10 mouse cellular contexts compared by ENCODE assay signal in the genomic region with DNA sequence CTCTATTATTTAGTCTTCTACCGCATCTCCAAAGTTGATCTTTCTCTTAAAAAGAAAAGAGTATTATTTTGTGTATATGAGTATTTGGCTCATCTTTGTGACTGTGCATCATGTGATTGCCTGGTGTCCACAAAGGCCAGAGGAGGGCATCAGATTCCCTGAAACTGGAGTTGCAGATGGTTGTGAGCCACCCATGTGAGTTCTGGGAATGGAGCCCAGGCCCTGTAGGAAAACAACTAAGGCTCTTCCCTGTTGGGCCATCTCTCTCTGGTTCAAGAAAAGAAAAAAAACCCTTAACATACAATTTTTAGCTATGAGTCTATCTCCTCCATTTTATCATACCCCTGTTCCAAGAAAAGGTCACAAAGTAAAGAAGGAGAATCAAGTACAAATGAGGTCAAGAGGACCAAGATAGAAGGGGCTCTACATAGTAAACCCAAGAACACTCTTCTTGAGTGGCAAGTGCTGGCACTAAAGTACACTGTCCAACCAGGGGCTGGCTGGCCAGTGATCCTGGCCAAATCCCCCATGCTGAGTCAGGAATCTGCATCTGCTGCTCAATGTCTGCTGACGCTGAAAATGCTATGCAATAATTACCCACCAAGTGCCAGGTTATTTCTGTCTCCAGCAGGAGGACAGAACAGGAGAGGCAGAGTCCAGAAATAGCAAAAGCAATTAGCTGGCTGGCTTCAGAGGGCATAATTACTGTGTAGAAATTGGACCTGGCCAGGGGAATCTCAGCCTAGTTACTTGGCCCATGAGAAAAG.
DNase-seq lines count a peak whose midpoint lies in the region; ATAC-seq and TF ChIP-seq lines count a peak whose summit lies in the region.
"Had no signal": no experiment of that assay in that cellular context is flagged by ENCODE, and none has a peak within 500 bp of the region (broad histone marks: within the 10 kb centered on the region; RNA-seq: fewer than 3 reads in every experiment).

No protein-coding gene starts in this region.

- no peaks in the 10 kb centered on the region for H3K36me3 ChIP-seq in kidney, embryonic 14.5 days (ENCODE audit: control insufficient read depth, insufficient read depth, low read length)
- no peaks in the 10 kb centered on the region for H3K36me3 ChIP-seq in heart, adult 2 months (ENCODE audit: control insufficient read depth, insufficient read depth, low read length)
- H3K36me3 ChIP-seq in forebrain, embryonic 13.5 days (ENCODE audit: poor library complexity, severe bottlenecking) = no peaks in the 10 kb centered on the region

- no peak overlapping the region for H3K4me3 ChIP-seq in kidney, embryonic 14.5 days (ENCODE audit: low read length)
- H3K4me3 ChIP-seq in heart, adult 2 months = no peak overlapping the region
- no peak overlapping the region for H3K4me3 ChIP-seq in forebrain, embryonic 13.5 days

- no peak overlapping the region for H3K27ac ChIP-seq in kidney, embryonic 14.5 days (ENCODE audit: low read depth, low read length)
- peak overlapping the region; percentile 47; the same call in 1 of the 2 replicates for H3K27ac ChIP-seq in heart, adult 2 months
- no peak overlapping the region for H3K27ac ChIP-seq in forebrain, embryonic 13.5 days
- H3K27ac ChIP-seq: liver, embryonic 14.5 days; macrophage had no signal

- TF ChIP-seq CTCF in heart, adult 2 months (IDR thresholded peaks at IDR 0.05) = peak; percentile 33

- intact Hi-C loops in heart, adult 2 months (cut with DNase I) = no loop called here

- no peaks in the 10 kb centered on the region for H3K79me2 ChIP-seq in heart, adult 2 months (replicated peaks; ENCODE audit: control insufficient read depth, insufficient read depth, low read length)

- H3K9me3 ChIP-seq in kidney, embryonic 14.5 days (ENCODE audit: control insufficient read depth, low read length) = no peaks in the 10 kb centered on the region
- H3K9me3 ChIP-seq in forebrain, embryonic 13.5 days (replicated peaks) = no peaks in the 10 kb centered on the region

- no peak for ATAC-seq in kidney, embryonic 14.5 days (ENCODE audit: low FRiP score, low TSS enrichment)
- no peak for ATAC-seq in forebrain, embryonic 13.5 days

- H3K27me3 ChIP-seq in kidney, embryonic 14.5 days (ENCODE audit: control insufficient read depth, insufficient read depth, low read length) = no peaks in the 10 kb centered on the region
- H3K27me3 ChIP-seq in heart, adult 2 months (ENCODE audit: control insufficient read depth, insufficient read depth, low read length) = no peaks in the 10 kb centered on the region
- H3K27me3 ChIP-seq in forebrain, embryonic 13.5 days = no peaks in the 10 kb centered on the region

- no peak overlapping the region for H3K9ac ChIP-seq in kidney, embryonic 14.5 days (ENCODE audit: low read depth, low read length)
- H3K9ac ChIP-seq in heart, adult 2 months (ENCODE audit: low read depth, low read length) = no peak overlapping the region
- H3K9ac ChIP-seq in forebrain, embryonic 13.5 days = no peak overlapping the region
- H3K9ac ChIP-seq: liver, embryonic 14.5 days had no signal

- H3K4me2 ChIP-seq in kidney, embryonic 14.5 days (replicated peaks; ENCODE audit: low read depth, low read length) = no peak overlapping the region
- H3K4me2 ChIP-seq in forebrain, embryonic 13.5 days = no peak overlapping the region

- no peaks in the 10 kb centered on the region for H3K4me1 ChIP-seq in kidney, embryonic 14.5 days (ENCODE audit: control insufficient read depth, insufficient read depth, low read length)
- no peaks in the 10 kb centered on the region for H3K4me1 ChIP-seq in heart, adult 2 months (ENCODE audit: control insufficient read depth, insufficient read depth, low read length)
- H3K4me1 ChIP-seq in forebrain, embryonic 13.5 days = no peaks in the 10 kb centered on the region

- WGBS in kidney, embryonic 14.5 days = 85% methylated on average over 2 of the region's 2 CpGs
- WGBS in heart, adult 2 months = 63% methylated on average over 2 of the region's 2 CpGs
- WGBS in forebrain, embryonic 13.5 days = 71% methylated on average over 2 of the region's 2 CpGs

- peak; percentile 60 for DNase-seq in kidney, adult 11 months
- peak; percentile 55 for DNase-seq in cerebellum, adult 8-10 months
- peak; percentile 25 to 61 for DNase-seq in heart, adult 2 months
- DNase-seq in kidney, postnatal 14 days = peak; percentile 55
- DNase-seq in spleen, adult 12 weeks (ENCODE audit: low spot score) = no peak
- DNase-seq in liver = no peak

- peak; percentile 52; the same call in 1 of the 2 replicates for TF ChIP-seq EP300 in heart, adult 2 months (IDR thresholded peaks at IDR 0.05; ENCODE audit: insufficient read depth, low read depth, low read length)

- no peak for TF ChIP-seq POLR2A in heart, adult 2 months (IDR thresholded peaks at IDR 0.05; ENCODE audit: insufficient read depth, low read depth, low read length)

Comparison
In these comparisons a context has a peak if more than half of its experiments do, and no peak if none do; other contexts are left out.
1. DNase-seq: peak in kidney, adult 11 months (single experiment), cerebellum, adult 8-10 months (single experiment), heart, adult 2 months (2 of 2) and kidney, postnatal 14 days (single experiment); none in spleen, adult 12 weeks (single experiment) and liver (single experiment).